Mouse (Mus musculus) cerebellum, postnatal 25 days (tissue): Measurements from ENCODE around the gene Atp9a.
A peak's percentile ranks its signal among the peaks of the same experiment; 100 is the strongest.

Source experiments
- DNase-seq, 2 experiments: peaks; one replicate each; pipeline ENCODE4 v3.0.0; 2021; ENCODE audit warnings: mixed read lengths in 2 of 2

The Atp9a gene

GRCm38 (mm10) chr2:168679381-168680199 is 62.6 kb downstream of the Atp9a start:
- DNase-seq = no peak

- peak; percentile 84 to 85 for DNase-seq
Measured at GRCm38 (mm10) chr2:168678662-168679294, 63.4 kb downstream of the Atp9a start.

GRCm38 (mm10) chr2:168677650-168678049 is 64.6 kb downstream of the Atp9a start:
- DNase-seq = peak; percentile 94 to 96

GRCm38 (mm10) chr2:168671724-168672123 is 70.5 kb downstream of the Atp9a start:
- peak; percentile 40 to 59 for DNase-seq

- DNase-seq = peak in 1 of 2 experiments; percentile 25
Measured at GRCm38 (mm10) chr2:168670241-168670640, 72.0 kb downstream of the Atp9a start.

GRCm38 (mm10) chr2:168669762-168670161 is 72.4 kb downstream of the Atp9a start:
- peak; percentile 41 to 61 for DNase-seq

- DNase-seq = peak; percentile 36 to 41
Measured at GRCm38 (mm10) chr2:168667745-168668144, 74.5 kb downstream of the Atp9a start.

- no peak for DNase-seq
Measured at GRCm38 (mm10) chr2:168665680-168666079, 76.5 kb downstream of the Atp9a start.

GRCm38 (mm10) chr2:168663716-168664115 is 78.5 kb downstream of the Atp9a start:
- DNase-seq = no peak

GRCm38 (mm10) chr2:168663216-168663615 is 79.0 kb downstream of the Atp9a start:
- no peak for DNase-seq

GRCm38 (mm10) chr2:168661802-168662201 is 80.4 kb downstream of the Atp9a start:
- no peak for DNase-seq

- peak in 1 of 2 experiments; percentile 47 for DNase-seq
Measured at GRCm38 (mm10) chr2:168660344-168660743, 81.9 kb downstream of the Atp9a start.

- no peak for DNase-seq
Measured at GRCm38 (mm10) chr2:168658551-168658950, 83.7 kb downstream of the Atp9a start.

- no peak for DNase-seq
Measured at GRCm38 (mm10) chr2:168656569-168657308, 85.5 kb downstream of the Atp9a start.

GRCm38 (mm10) chr2:168654983-168655669 is 87.1 kb downstream of the Atp9a start:
- peak; percentile 49 to 66 for DNase-seq

- DNase-seq = no peak
Measured at GRCm38 (mm10) chr2:168654482-168654881, 87.7 kb downstream of the Atp9a start.

GRCm38 (mm10) chr2:168651757-168652156 is 90.5 kb downstream of the Atp9a start:
- DNase-seq = peak in 1 of 2 experiments; percentile 45

GRCm38 (mm10) chr2:168648171-168648570 is 94.0 kb downstream of the Atp9a start:
- DNase-seq = no peak

- no peak for DNase-seq
Measured at GRCm38 (mm10) chr2:168644855-168645254, 97.4 kb downstream of the Atp9a start.

- no peak for DNase-seq
Measured at GRCm38 (mm10) chr2:168643524-168644177, 98.6 kb downstream of the Atp9a start.

GRCm38 (mm10) chr2:168642187-168642586 is 100.0 kb downstream of the Atp9a start:
- DNase-seq = no peak

GRCm38 (mm10) chr2:168640460-168640859 is 101.7 kb downstream of the Atp9a start:
- no peak for DNase-seq
